Mouse (Mus musculus): ENCODE data around the gene Psmd14.

- TF ChIP-seq CEBPB (IDR thresholded peaks at IDR 0.05; ENCODE audit: insufficient read depth, poor library complexity, severe bottlenecking), result no peak
- no peak for TF ChIP-seq POLR2A (IDR thresholded peaks at IDR 0.05; ENCODE audit: insufficient read length, low read depth)
- no peak for TF ChIP-seq E2F4 (IDR thresholded peaks at IDR 0.05; ENCODE audit: insufficient read depth)
- no peak for TF ChIP-seq TCF12 (IDR thresholded peaks at IDR 0.05; ENCODE audit: insufficient read depth, poor library complexity, severe bottlenecking)
- no peak for TF ChIP-seq TCF3 (IDR thresholded peaks at IDR 0.05; ENCODE audit: insufficient read length, low read depth)
- no peak for TF ChIP-seq MYOD1 (IDR thresholded peaks at IDR 0.05; ENCODE audit: control insufficient read depth in 1 of 3, insufficient read length in 2 of 3, low read depth in 2 of 3)
These were observed 35.9 kb downstream of the Psmd14 start for GRCm38 (mm10) chr2:61747411-61747810.

Data from myocyte (in vitro differentiated cells).